38 mouse cellular contexts compared by ENCODE assay signal in the genomic region with DNA sequence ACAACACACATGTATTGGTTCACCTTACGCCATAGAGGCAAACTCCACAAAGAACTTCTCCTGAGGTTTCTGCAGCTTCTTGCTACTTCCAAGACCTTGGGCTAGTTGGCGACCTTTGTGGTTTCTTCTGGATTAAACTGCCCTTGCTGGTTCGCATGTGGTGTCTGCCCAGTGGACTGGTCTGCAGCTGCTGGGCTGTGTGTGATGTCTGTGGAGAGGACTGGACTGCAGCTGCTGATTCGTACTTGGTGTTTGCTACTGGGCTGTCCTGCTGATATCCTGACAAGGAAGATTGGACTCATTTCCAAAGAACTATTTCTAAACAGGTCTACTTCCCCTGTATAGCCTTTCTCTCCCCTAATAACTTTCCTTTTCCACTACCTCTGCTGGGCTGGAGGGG. TPM values are rescaled to one million over a fixed set of nuclear protein-coding genes. Genes with fewer than 3 reads are reported as not detected.
"Had no signal": no experiment of that assay in that cellular context is flagged by ENCODE, and none has a peak within 500 bp of the region (broad histone marks: within the 10 kb centered on the region; RNA-seq: fewer than 3 reads in every experiment).

No protein-coding gene starts in this region.

- H3K36me3 ChIP-seq: limb, embryonic 10.5 days; limb, embryonic 12.5 days; limb, embryonic 13.5 days; limb, embryonic 15.5 days; liver, embryonic 12.5 days; liver, embryonic 13.5 days; liver, embryonic 15.5 days; lung, embryonic 15.5 days; midbrain, embryonic 10.5 days; midbrain, embryonic 12.5 days; midbrain, embryonic 13.5 days; midbrain, embryonic 15.5 days had no signal

- H3K27me3 ChIP-seq: limb, embryonic 12.5 days; limb, embryonic 13.5 days; limb, embryonic 15.5 days; liver, embryonic 13.5 days; liver, embryonic 15.5 days; lung, embryonic 15.5 days; midbrain, embryonic 12.5 days; midbrain, embryonic 13.5 days; midbrain, embryonic 15.5 days had no signal

- H3K4me3 ChIP-seq: left cerebral cortex, adult 2 months; limb, embryonic 10.5 days; limb, embryonic 12.5 days; limb, embryonic 13.5 days; limb, embryonic 15.5 days; liver, embryonic 12.5 days; liver, embryonic 13.5 days; liver, embryonic 15.5 days; lung, embryonic 15.5 days; midbrain, embryonic 10.5 days; midbrain, embryonic 12.5 days; midbrain, embryonic 13.5 days; midbrain, embryonic 15.5 days had no signal

- H3K4me2 ChIP-seq: limb, embryonic 12.5 days; limb, embryonic 13.5 days; limb, embryonic 15.5 days; liver, embryonic 11.5 days; liver, embryonic 12.5 days; liver, embryonic 13.5 days; liver, embryonic 15.5 days; lung, embryonic 14.5 days; lung, embryonic 15.5 days; midbrain, embryonic 11.5 days; midbrain, embryonic 12.5 days; midbrain, embryonic 13.5 days; midbrain, embryonic 15.5 days had no signal

- DNase-seq: left cerebral cortex, postnatal 4 days; liver; liver, embryonic 13.5 days; liver, postnatal 0 days; lung, adult 18-20 months; lung, adult 2 months; lung, embryonic 14.5 days; lung, postnatal 10 days; lung, postnatal 14 days; lung, postnatal 36 days; lung, postnatal 4 days; midbrain, embryonic 14.5 days had no signal

RNA-seq across cellular contexts. Expression of a gene that starts 48.9 kb away (rescaled TPM):
- total RNA-seq: left cerebral cortex, adult 2 months; left cerebral cortex, adult 8-10 months; left cerebral cortex, postnatal 10 days; left cerebral cortex, postnatal 14 days; left cerebral cortex, postnatal 25 days; left cerebral cortex, postnatal 36 days; left cerebral cortex, postnatal 4 days; liver, adult 2 months; megakaryocyte progenitor cell, adult 5-6 weeks; megakaryocyte, adult 5-6 weeks; megakaryocyte-erythroid progenitor cell, adult 5-6 weeks; midbrain, postnatal 0 days; monocyte, adult 5-6 weeks had no signal
- polyA plus RNA-seq: liver, adult 2 months; liver, postnatal 0 days; lung, adult 2 months; macrophage; midbrain, embryonic 15.5 days had no signal
